Comparison of ENCODE assay signal across 13 mouse cellular contexts in the genomic region with DNA sequence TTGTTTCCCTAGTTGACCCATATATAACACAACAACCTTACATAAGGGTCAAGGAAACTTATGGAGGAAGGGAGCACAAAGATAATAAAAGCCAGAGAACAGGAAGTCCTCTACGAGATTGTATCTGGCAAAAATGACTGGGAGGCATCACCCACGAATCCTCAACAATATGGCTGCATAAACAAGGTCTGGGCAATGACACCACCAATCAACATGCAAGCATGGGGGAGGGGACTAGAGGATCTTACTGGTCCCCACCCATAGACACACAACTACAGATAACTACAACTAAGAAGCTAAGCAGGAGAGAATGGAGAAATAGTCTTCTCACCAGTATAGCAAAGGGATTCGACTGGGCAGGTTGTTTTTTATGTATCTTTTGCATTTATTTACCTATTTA. TPM values are rescaled to one million over a fixed set of nuclear protein-coding genes. Genes with fewer than 3 reads are reported as not detected.
DNase-seq lines count a peak whose midpoint lies in the region; ATAC-seq and TF ChIP-seq lines count a peak whose summit lies in the region.
"Had no signal": no experiment of that assay in that cellular context is flagged by ENCODE, and none has a peak within 500 bp of the region (broad histone marks: within the 10 kb centered on the region; RNA-seq: fewer than 3 reads in every experiment).

No protein-coding gene starts in this region.

- no peak for TF ChIP-seq POLR2A in lung, adult 2 months (IDR thresholded peaks at IDR 0.05; ENCODE audit: borderline replicate concordance, extremely low read depth, low read depth, low read length)

- H3K4me3 ChIP-seq in lung, postnatal 0 days (ENCODE audit: low read depth, low read length) = no peak overlapping the region
- no peak overlapping the region for H3K4me3 ChIP-seq in lung, adult 2 months (replicated peaks; ENCODE audit: extremely low read depth, low read depth, low read length)
- H3K4me3 ChIP-seq in G1E (ENCODE audit: low read depth, low read length) = no peak overlapping the region
- peak overlapping the region; percentile 5 for H3K4me3 ChIP-seq in megakaryocyte, embryonic 14.5 days (replicated peaks)
- H3K4me3 ChIP-seq in forebrain, embryonic 16.5 days (replicated peaks; ENCODE audit: low read length) = no peak overlapping the region

- 0 out of 2 replicates have a peak, but pooled peaks cover under 1% of the 10 kb centered on the region for H3K36me3 ChIP-seq in lung, postnatal 0 days (ENCODE audit: insufficient read depth, low read length)
- peaks cover 56% of the 10 kb centered on the region for H3K36me3 ChIP-seq in G1E (replicated peaks)
- H3K36me3 ChIP-seq in megakaryocyte, embryonic 14.5 days (replicated peaks; ENCODE audit: low read length) = peaks cover 58% of the 10 kb centered on the region
- no peaks in the 10 kb centered on the region for H3K36me3 ChIP-seq in forebrain, embryonic 16.5 days (ENCODE audit: control insufficient read depth, insufficient read depth)

- H3K4me2 ChIP-seq in lung, postnatal 0 days (replicated peaks; ENCODE audit: low read depth, low read length) = no peak overlapping the region
- H3K4me2 ChIP-seq in forebrain, embryonic 16.5 days (ENCODE audit: low read length) = no peak overlapping the region

- H3K4me1 ChIP-seq in lung, postnatal 0 days (ENCODE audit: insufficient read depth, low read depth, low read length) = 0 out of 2 replicates have a peak, but pooled peaks cover 4% of the 10 kb centered on the region
- peaks cover 10% of the 10 kb centered on the region for H3K4me1 ChIP-seq in lung, adult 2 months (ENCODE audit: control insufficient read depth, insufficient read depth, low read length)
- H3K4me1 ChIP-seq in G1E (ENCODE audit: insufficient read depth, low read depth, low read length) = peaks cover 51% of the 10 kb centered on the region
- H3K4me1 ChIP-seq in megakaryocyte, embryonic 14.5 days = peaks cover 49% of the 10 kb centered on the region
- no peaks in the 10 kb centered on the region; the same call in 1 of the 2 replicates for H3K4me1 ChIP-seq in forebrain, embryonic 16.5 days (replicated peaks; ENCODE audit: control insufficient read depth, insufficient read depth, low read length)

- no peak for TF ChIP-seq CTCF in lung, postnatal 0 days (IDR thresholded peaks at IDR 0.05)
- no peak for TF ChIP-seq CTCF in lung, adult 2 months (IDR thresholded peaks at IDR 0.05; ENCODE audit: insufficient read depth, low read length)
- TF ChIP-seq CTCF in G1E (IDR thresholded peaks at IDR 0.05; ENCODE audit: low read depth, low read length) = no peak

- no peak overlapping the region for H3K27ac ChIP-seq in lung, postnatal 0 days (ENCODE audit: low read length)
- H3K27ac ChIP-seq in forebrain, embryonic 16.5 days (ENCODE audit: low read length) = no peak overlapping the region

- H3K27me3 ChIP-seq in lung, postnatal 0 days (replicated peaks; ENCODE audit: insufficient read depth, low read length) = no peaks in the 10 kb centered on the region
- H3K27me3 ChIP-seq in G1E (ENCODE audit: insufficient read depth, low read length) = no peaks in the 10 kb centered on the region
- no peaks in the 10 kb centered on the region for H3K27me3 ChIP-seq in megakaryocyte, embryonic 14.5 days (replicated peaks)
- no peaks in the 10 kb centered on the region for H3K27me3 ChIP-seq in forebrain, embryonic 16.5 days (replicated peaks; ENCODE audit: control insufficient read depth, insufficient read depth, low read length)

- H3K9ac ChIP-seq in lung, postnatal 0 days (replicated peaks; ENCODE audit: low read depth) = no peak overlapping the region
- no peak overlapping the region for H3K9ac ChIP-seq in forebrain, embryonic 16.5 days (replicated peaks; ENCODE audit: low read depth, low read length)

- H3K9me3 ChIP-seq in lung, postnatal 0 days (ENCODE audit: low read length) = no peaks in the 10 kb centered on the region
- H3K9me3 ChIP-seq in G1E (replicated peaks) = no peaks in the 10 kb centered on the region
- no peaks in the 10 kb centered on the region for H3K9me3 ChIP-seq in megakaryocyte, embryonic 14.5 days
- no peaks in the 10 kb centered on the region for H3K9me3 ChIP-seq in forebrain, embryonic 16.5 days (ENCODE audit: control insufficient read depth, low read length)

- TF ChIP-seq EP300 in lung, postnatal 0 days (IDR thresholded peaks at IDR 0.05) = peak; percentile 65; the same call in 1 of the 2 replicates

- ATAC-seq in lung, postnatal 0 days = peak; percentile 50; the same call in 1 of the 2 replicates
- peak; percentile 64; the same call in 1 of the 2 replicates for ATAC-seq in G1E (ENCODE audit: extremely low read depth, insufficient number of reproducible peaks, low FRiP score, poor library complexity, severe bottlenecking)
- peak; percentile 84 for ATAC-seq in erythroid progenitor cell, adult 5-6 weeks (replicated peaks; ENCODE audit: low FRiP score, poor library complexity, severe bottlenecking)
- no peak for ATAC-seq in forebrain, embryonic 16.5 days
- ATAC-seq: forebrain, embryonic 14.5 days had no signal

- peak; percentile 44 for DNase-seq in lung, postnatal 0 days (ENCODE audit: low spot score)
- no peak for DNase-seq in lung, adult 2 months
- no peak for DNase-seq in G1E (ENCODE audit: low spot score)
- DNase-seq in retina, embryonic 14.5 days (ENCODE audit: low spot score) = no peak
- DNase-seq: embryo, embryonic 11 days; heart, postnatal 4 days; kidney, adult 8-10 months; layer of hippocampus, adult 9-11 months; spleen, adult 18-20 months had no signal

- WGBS in lung, postnatal 0 days = 52% methylated on average over 3 of the region's 3 CpGs
- WGBS in lung, adult 2 months = 41% methylated on average over 3 of the region's 3 CpGs
- WGBS in forebrain, embryonic 16.5 days = 77% methylated on average over 3 of the region's 3 CpGs

RNA-seq across cellular contexts. Expression of a gene that starts 18.8 kb away (rescaled TPM):
- polyA plus RNA-seq in lung, postnatal 0 days (2015; fragmentation: Nextera tagmentation; extraction: Ambion mirVana) = 25.3 and 29.6 TPM in 2 replicates
- polyA plus RNA-seq in lung, adult 2 months (2012; rRNA removed) = 7.6 and 8.0 TPM in 2 replicates
- total RNA-seq in G1E (2014; fragmentation: Nextera tagmentation) (86.7 and 91.1 TPM in 2 replicates), G1E (2017) (25.0 and 27.2 TPM in 2 replicates)
- 7.9 and 10.4 TPM in 2 replicates for polyA plus RNA-seq in G1E (2012)
- 72.1 and 83.4 TPM in 2 replicates for total RNA-seq in erythroid progenitor cell, adult 5-6 weeks (2015; ENCODE audit: low replicate concordance)
- 62.9 and 99.2 TPM in 2 replicates for total RNA-seq in erythroid progenitor cell, adult 5-6 weeks (2017; ENCODE audit: low replicate concordance)
- polyA plus RNA-seq in megakaryocyte, embryonic 14.5 days (2012; ENCODE audit: insufficient read depth, low replicate concordance) = 0.60 and 3.0 TPM in 2 replicates
- polyA plus RNA-seq in forebrain, embryonic 16.5 days (2015; fragmentation: Nextera tagmentation; extraction: Ambion mirVana) = 38.7 and 44.4 TPM in 2 replicates
